Mouse (Mus musculus) MEL (cell line): ENCODE measurements around the gene Rgs6.
A peak's percentile ranks its signal among the peaks of the same experiment; 100 is the strongest.

ENCODE experiments used
- CHD1 ChIP-seq: IDR thresholded peaks from 2 replicates; pipeline ENCODE4 v1.6.1; 2012; ENCODE audit warnings: low read depth, mild to moderate bottlenecking, inconsistent platforms, low read length, improper control_type of control experiment
- CHD2 ChIP-seq: IDR thresholded peaks from 2 replicates; pipeline ENCODE4 v1.6.1; 2011; ENCODE audit warnings: low read length, improper control_type of control experiment
- CTCF ChIP-seq, 3 experiments: IDR thresholded peaks in 2 of 3; conservative IDR thresholded peaks in 1 of 3; 2 replicates each; pipeline ENCODE4 v1.5.1; 2011 to 2012; ENCODE audit warnings: low read length in 3 of 3, low read depth in 2 of 3, mild to moderate bottlenecking in 2 of 3, improper control_type of control experiment in 1 of 3, inconsistent platforms in 1 of 3, mixed read lengths in 1 of 3, moderate library complexity in 1 of 3; ENCODE audit not compliant: control insufficient read depth in 1 of 3, insufficient read depth in 1 of 3, poor library complexity in 1 of 3, severe bottlenecking in 1 of 3
- E2F4 ChIP-seq: IDR thresholded peaks from 2 replicates; pipeline ENCODE4 v1.6.1; 2011; ENCODE audit warnings: low read depth, low read length, improper control_type of control experiment, borderline replicate concordance
- EP300 ChIP-seq, 2 experiments: IDR thresholded peaks; 2 replicates each; pipeline ENCODE4 v1.6.1; 2011; ENCODE audit warnings: improper control_type of control experiment in 2 of 2, low read length in 2 of 2, low read depth in 1 of 2, mild to moderate bottlenecking in 1 of 2
- ETS1 ChIP-seq: IDR thresholded peaks from 2 replicates; pipeline ENCODE4 v1.6.1; 2012; ENCODE audit warnings: low read depth, mild to moderate bottlenecking, inconsistent platforms, low read length, improper control_type of control experiment, moderate library complexity
- MAX ChIP-seq: IDR thresholded peaks from 2 replicates; pipeline ENCODE4 v1.6.1; 2011; ENCODE audit warnings: low read length, improper control_type of control experiment
- MEF2A ChIP-seq: IDR thresholded peaks from 2 replicates; pipeline ENCODE4 v1.6.1; 2014; ENCODE audit warnings: low read depth, mild to moderate bottlenecking, inconsistent platforms, low read length, improper control_type of control experiment; ENCODE audit not compliant: poor library complexity, insufficient replicate concordance, severe bottlenecking; ENCODE audit errors: extremely low read depth
- POLR2A ChIP-seq, 2 experiments: IDR thresholded peaks; 2 replicates each; pipeline ENCODE4 v1.6.1; 2011 to 2012; ENCODE audit warnings: low read length in 2 of 2, mild to moderate bottlenecking in 2 of 2, control low read depth in 1 of 2, improper control_type of control experiment in 1 of 2, low read depth in 1 of 2, moderate library complexity in 1 of 2; ENCODE audit not compliant: control insufficient read depth in 1 of 2, insufficient read depth in 1 of 2, poor library complexity in 1 of 2
- POLR2AphosphoS5 ChIP-seq: IDR thresholded peaks from 2 replicates; pipeline ENCODE4 v1.6.1; 2012; ENCODE audit warnings: low read depth, borderline replicate concordance, mild to moderate bottlenecking, inconsistent platforms, low read length, moderate library complexity, mixed read lengths
- UBTF ChIP-seq: IDR thresholded peaks from 2 replicates; pipeline ENCODE4 v1.6.1; 2012; ENCODE audit warnings: low read depth, mild to moderate bottlenecking, inconsistent platforms, low read length, improper control_type of control experiment, moderate library complexity, borderline replicate concordance; ENCODE audit not compliant: insufficient read depth
- ZNF384 ChIP-seq: IDR thresholded peaks from 2 replicates; pipeline ENCODE4 v1.6.1; 2012; ENCODE audit warnings: low read depth, mild to moderate bottlenecking, inconsistent platforms, low read length, improper control_type of control experiment

DNA sequence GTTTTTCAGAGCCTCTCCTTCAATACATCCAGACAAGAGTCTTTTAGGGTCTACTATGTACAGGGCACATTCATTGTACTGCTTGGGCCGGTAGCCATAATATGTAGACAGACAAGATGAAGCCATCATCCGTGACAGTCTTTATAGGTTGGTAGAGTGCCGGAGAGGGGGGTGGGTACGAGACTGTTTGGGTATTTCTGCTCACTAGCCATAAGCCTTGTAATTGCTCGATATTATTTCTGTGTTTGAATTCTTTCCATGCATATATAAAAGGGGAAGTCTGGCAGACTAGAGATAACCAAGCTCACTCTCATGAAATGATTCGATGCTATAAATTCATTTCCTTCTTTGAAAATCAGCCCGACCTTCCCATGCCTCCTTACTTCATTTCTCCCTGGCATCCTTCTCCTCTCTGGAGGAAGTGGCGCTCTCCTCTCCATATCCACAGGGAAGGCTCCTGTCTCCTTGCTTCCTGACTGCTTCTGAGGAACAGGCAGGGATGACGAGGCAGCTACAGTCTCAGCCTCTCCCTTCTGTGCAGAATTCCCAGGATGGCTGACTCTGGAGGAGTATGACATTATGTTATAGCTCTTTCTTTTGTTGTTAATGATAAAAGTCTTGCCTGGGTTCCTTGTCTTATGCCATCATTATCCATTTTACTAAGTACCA is 416.1 kb downstream of the Rgs6 start:
- TF ChIP-seq UBTF (no peak), CTCF (IDR thresholded peaks at IDR 0.05 in 2 of 3, conservative IDR thresholded peaks at IDR 0.05 in 1 of 3; ENCODE audit: control insufficient read depth in 1 of 3, insufficient read depth in 1 of 3, low read depth in 2 of 3, low read length in 3 of 3, poor library complexity in 1 of 3, severe bottlenecking in 1 of 3) (no peak), POLR2A (IDR thresholded peaks at IDR 0.05; ENCODE audit: control insufficient read depth in 1 of 2, insufficient read depth in 1 of 2, low read depth in 1 of 2, low read length in 2 of 2, poor library complexity in 1 of 2) (no peak), MAX (no peak), EP300 (IDR thresholded peaks at IDR 0.05; ENCODE audit: low read depth in 1 of 2, low read length in 2 of 2) (peak; percentile 62 to 84; a peak in 3 of 4 replicates), ETS1 (no peak), POLR2AphosphoS5 (no peak), MEF2A (no peak), CHD2 (no peak), CHD1 (no peak), E2F4 (no peak), ZNF384 (no peak)
